Mouse (Mus musculus) liver, adult 2 months (tissue): ENCODE measurements around the gene Omt2b. TPM values are rescaled to one million over a fixed set of nuclear protein-coding genes. Genes with fewer than 3 reads are reported as not detected.
"Not testable (repeated sequence)": the region's sequence is repeated elsewhere in the genome, so short reads cannot be mapped to it uniquely, and the experiment has no call there.

Experiments
- DNase-seq: peaks from one replicate; pipeline ENCODE4 v3.0.0-alpha.2; 2011; ENCODE audit warnings: low read depth, low spot score; ENCODE audit errors: extremely low read depth
- H3K27ac ChIP-seq: fragments of 200-500 bp; replicated peaks from 2 replicates; pipeline ENCODE4 v1.5.1; 2012; ENCODE audit warnings: low read depth, mild to moderate bottlenecking, control low read depth, inconsistent platforms, low read length; ENCODE audit not compliant: insufficient read depth
- H3K27me3 ChIP-seq: fragments of 200-500 bp; 2 replicates; pipeline ENCODE4 v1.6.1; 2012; ENCODE audit warnings: mild to moderate bottlenecking, moderate library complexity, low read length, inconsistent platforms; ENCODE audit not compliant: control insufficient read depth, insufficient read depth
- H3K36me3 ChIP-seq: fragments of 200-500 bp; 2 replicates; pipeline ENCODE4 v1.6.1; 2012; ENCODE audit warnings: low read length, inconsistent platforms; ENCODE audit not compliant: control insufficient read depth, insufficient read depth
- H3K4me1 ChIP-seq: fragments of 200-500 bp; 2 replicates; pipeline ENCODE4 v1.6.1; 2011; ENCODE audit warnings: low read length; ENCODE audit not compliant: control insufficient read depth, insufficient read depth
- H3K4me3 ChIP-seq: fragments of 200-500 bp; 2 replicates; pipeline ENCODE4 v1.5.1; 2011; ENCODE audit warnings: low read depth, mild to moderate bottlenecking, control low read depth, low read length, moderate library complexity; ENCODE audit not compliant: insufficient read depth
- H3K79me2 ChIP-seq: fragments of 200-500 bp; 2 replicates; pipeline ENCODE4 v1.6.1; 2012; ENCODE audit warnings: inconsistent platforms, mild to moderate bottlenecking, low read length, moderate library complexity; ENCODE audit not compliant: control insufficient read depth, insufficient read depth
- H3K9ac ChIP-seq: fragments of 200-500 bp; 2 replicates; pipeline ENCODE4 v1.6.1; 2012; ENCODE audit warnings: low read depth, mild to moderate bottlenecking, control low read depth, inconsistent platforms, low read length
- CTCF ChIP-seq: fragments of 200-500 bp; IDR thresholded peaks from 2 replicates; pipeline ENCODE4 v1.5.1; 2011; ENCODE audit warnings: low read depth, low read length, control low read depth
- POLR2A ChIP-seq: fragments of 200-500 bp; IDR thresholded peaks from 2 replicates; pipeline ENCODE4 v1.6.1; 2011; ENCODE audit warnings: low read length, control low read depth; ENCODE audit not compliant: insufficient read depth; ENCODE audit errors: extremely low read depth
- WGBS: fragments of 180-500 bp; shearing (Covaris S2); methylation state at CpG from one replicate; pipeline ENCODE4 v1.1.7; 2018; 5-methylcytosine and 5-hydroxymethylcytosine counted together
- polyA plus RNA-seq: library from polyadenylated mRNA; depleted of rRNA; stranded (reverse); fragments of >200 nt; gene quantifications from 2 replicates; pipeline ENCODE4 v1.2.3, GENCODE M21; 2012
- total RNA-seq: library from RNA; depleted of rRNA; stranded (reverse); fragments of >200 nt; gene quantifications from 2 replicates; pipeline ENCODE4 v1.2.3, GENCODE M21; 2014

The Omt2b gene
- total and polyA plus RNA-seq, 2 experiments = not detected

GRCm38 (mm10) chr9:78340324-78340723, 12.9 kb downstream of the Omt2b start:
- 32% methylated on average over 8 of the region's 8 CpGs for WGBS
- DNase-seq = not testable (repeated sequence)

GRCm38 (mm10) chr9:78342494-78342893, 15.1 kb downstream of the Omt2b start:
- not testable (repeated sequence) for DNase-seq, H3K27ac ChIP-seq, H3K79me2 ChIP-seq, H3K9ac ChIP-seq, H3K27me3 ChIP-seq, H3K36me3 ChIP-seq, H3K4me1 ChIP-seq, H3K4me3 ChIP-seq
- 83% methylated on average over 4 of the region's 4 CpGs for WGBS

More at GRCm38 (mm10) chr9:78340324-78340723, 12.9 kb downstream of the Omt2b start:
- H3K27me3 ChIP-seq, H3K9ac ChIP-seq, H3K36me3 ChIP-seq, H3K27ac ChIP-seq, H3K4me1 ChIP-seq, H3K79me2 ChIP-seq, H3K4me3 ChIP-seq: not testable (repeated sequence)
- TF ChIP-seq CTCF = peak; percentile 75

- not testable (repeated sequence) for H3K4me1 ChIP-seq
- WGBS = 93% methylated on average over 9 of the region's 9 CpGs
These were observed 15.7 kb downstream of the Omt2b start for GRCm38 (mm10) chr9:78343055-78343454.

GRCm38 (mm10) chr9:78345235-78345634, 17.8 kb downstream of the Omt2b start:
- peaks cover 17% of the 10 kb centered on the region for H3K4me1 ChIP-seq

More at GRCm38 (mm10) chr9:78343055-78343454, 15.7 kb downstream of the Omt2b start:
- H3K36me3 ChIP-seq, H3K27ac ChIP-seq, DNase-seq, H3K79me2 ChIP-seq, H3K9ac ChIP-seq, H3K4me3 ChIP-seq, H3K27me3 ChIP-seq: not testable (repeated sequence)

GRCm38 (mm10) chr9:78347004-78347403, 19.6 kb downstream of the Omt2b start:
- Histone ChIP-seq H3K9ac (no peak overlapping the region), H3K4me3 (no peak overlapping the region), H3K4me1 (peaks cover 17% of the 10 kb centered on the region), H3K79me2 (no peaks in the 10 kb centered on the region), H3K27ac (no peak overlapping the region), H3K27me3 (no peaks in the 10 kb centered on the region), H3K36me3 (no peaks in the 10 kb centered on the region)
- no peak for TF ChIP-seq POLR2A
- TF ChIP-seq CTCF = no peak
- peak; percentile 95 for DNase-seq
- 25% methylated on average over 3 of the region's 3 CpGs for WGBS

More at GRCm38 (mm10) chr9:78345235-78345634, 17.8 kb downstream of the Omt2b start:
- H3K36me3 ChIP-seq, H3K9ac ChIP-seq, DNase-seq, H3K27me3 ChIP-seq, H3K79me2 ChIP-seq, H3K4me3 ChIP-seq, H3K27ac ChIP-seq: not testable (repeated sequence)
- 80% methylated on average over 4 of the region's 4 CpGs for WGBS

GRCm38 (mm10) chr9:78348206-78349004, 21.0 kb downstream of the Omt2b start:
- Histone ChIP-seq H3K9ac (peak overlapping the region; percentile 12; the same call in 1 of the 2 replicates), H3K4me1 (peaks cover 19% of the 10 kb centered on the region), H3K27ac (peak overlapping the region; percentile 75)
- 31% methylated on average over 6 of the region's 6 CpGs for WGBS
- H3K79me2 ChIP-seq, H3K4me3 ChIP-seq, H3K27me3 ChIP-seq, H3K36me3 ChIP-seq: not testable (repeated sequence)
- peak; percentile 99 for DNase-seq

- not testable (repeated sequence) for H3K4me3 ChIP-seq, H3K36me3 ChIP-seq, H3K9ac ChIP-seq, H3K79me2 ChIP-seq, H3K27me3 ChIP-seq
- Histone ChIP-seq H3K27ac (peak overlapping the region; percentile 75), H3K4me1 (peaks cover 19% of the 10 kb centered on the region)
- peak; percentile 78 for DNase-seq
- WGBS = 18% methylated on average over 3 of the region's 3 CpGs
These were observed 21.8 kb downstream of the Omt2b start for GRCm38 (mm10) chr9:78349141-78349540.

- H3K4me1 ChIP-seq = peaks cover 18% of the 10 kb centered on the region
- DNase-seq, H3K27me3 ChIP-seq, H3K9ac ChIP-seq, H3K79me2 ChIP-seq, H3K27ac ChIP-seq, H3K4me3 ChIP-seq, H3K36me3 ChIP-seq: not testable (repeated sequence)
These were observed 22.6 kb downstream of the Omt2b start for GRCm38 (mm10) chr9:78350007-78350406.
